Mouse (Mus musculus): ENCODE measurements at regions not wholly inside any gene's neighbourhood (a gene's known extent, or its start where the extent isn't known, plus 50 kb on each side); places are given as distances from the start of the nearest gene placed in this dataset.

DNA sequence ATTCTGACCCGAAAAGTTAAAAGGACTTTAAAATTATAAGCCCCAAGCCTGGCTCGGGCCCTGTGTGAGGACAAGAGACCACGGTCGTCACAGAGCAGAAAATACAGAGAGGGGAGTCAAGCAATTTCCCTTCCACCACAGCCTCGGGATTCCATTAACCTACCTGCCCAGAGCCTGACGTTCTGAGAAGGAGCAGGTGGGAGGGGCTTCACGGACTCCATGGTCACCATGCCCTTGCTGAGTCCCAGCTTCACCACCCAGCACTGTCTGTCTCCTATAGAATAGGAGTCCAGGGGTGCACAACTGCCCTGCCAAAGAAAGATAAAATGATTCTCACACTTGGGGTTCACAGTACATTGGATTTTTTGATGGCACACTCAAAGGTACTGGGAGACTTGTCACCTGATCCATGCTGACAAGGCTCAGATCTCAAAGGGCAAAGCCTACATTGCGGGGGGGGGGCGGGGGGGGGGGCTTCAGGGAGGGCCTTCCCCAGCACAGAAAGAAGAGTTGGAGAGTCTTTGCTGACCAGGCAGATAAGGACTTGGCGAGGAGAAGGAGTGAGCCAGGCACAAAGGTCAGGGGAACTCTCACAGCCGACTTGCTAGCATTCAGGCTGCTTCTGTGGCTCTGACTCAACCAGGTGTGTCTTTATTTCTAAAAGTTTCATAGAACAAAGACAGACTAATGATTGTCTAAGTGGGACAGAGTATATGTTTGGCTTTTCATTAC is 166.1 kb downstream of the Ptpru start:
- peak overlapping the region; percentile 59 for H3K4me2 ChIP-seq (replicated peaks; ENCODE audit: low read depth)
- peak overlapping the region; percentile 35 for H3K9ac ChIP-seq (ENCODE audit: low read depth, low read length)
- TF ChIP-seq CTCF (IDR thresholded peaks at IDR 0.05; ENCODE audit: low read depth): no peak
- peak; percentile 70 for ATAC-seq
- WGBS: 27% methylated on average over 11 of the region's 11 CpGs
- no peaks in the 10 kb centered on the region for H3K36me3 ChIP-seq (ENCODE audit: control insufficient read depth, insufficient read depth)
- no peaks in the 10 kb centered on the region for H3K9me3 ChIP-seq (ENCODE audit: control insufficient read depth)
- H3K4me1 ChIP-seq (replicated peaks; ENCODE audit: control insufficient read depth, insufficient read depth, low read length): no peaks in the 10 kb centered on the region
- H3K4me3 ChIP-seq (ENCODE audit: low read depth, low read length): peak overlapping the region; percentile 6
- peak overlapping the region; percentile 74 for H3K27ac ChIP-seq (ENCODE audit: low read depth, low read length)
- no peaks in the 10 kb centered on the region for H3K27me3 ChIP-seq (replicated peaks; ENCODE audit: control insufficient read depth, insufficient read depth, low read length)

DNA sequence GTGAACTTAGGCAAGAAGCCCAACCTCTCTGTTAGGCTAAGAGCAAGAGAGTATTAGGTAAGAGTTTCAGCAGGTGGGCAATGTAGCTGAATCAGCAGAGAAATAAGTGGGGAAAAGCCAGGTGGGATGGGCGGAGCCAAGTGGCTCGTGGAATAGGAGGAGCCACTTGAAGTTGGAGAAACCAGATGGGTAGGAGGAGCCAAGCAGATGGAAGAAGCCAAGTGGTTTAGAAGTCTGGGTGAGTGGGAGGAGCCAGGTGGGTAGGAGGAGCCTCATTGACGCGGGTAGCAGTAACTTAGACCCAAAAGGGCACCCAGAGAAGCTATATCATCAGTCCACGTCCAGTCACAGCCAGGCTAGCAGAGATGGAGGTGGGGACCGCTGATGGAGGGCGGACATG is 160.1 kb downstream of the Ptpru start:
- no peak for TF ChIP-seq CTCF (IDR thresholded peaks at IDR 0.05; ENCODE audit: low read depth)
- no peak overlapping the region for H3K4me3 ChIP-seq (ENCODE audit: low read depth, low read length)
- no peak overlapping the region for H3K9ac ChIP-seq (ENCODE audit: low read depth, low read length)
- no peaks in the 10 kb centered on the region for H3K27me3 ChIP-seq (replicated peaks; ENCODE audit: control insufficient read depth, insufficient read depth, low read length)
- no peaks in the 10 kb centered on the region for H3K36me3 ChIP-seq (ENCODE audit: control insufficient read depth, insufficient read depth)
- WGBS: 84% methylated on average over 7 of the region's 7 CpGs
- H3K4me2 ChIP-seq (replicated peaks; ENCODE audit: low read depth): no peak overlapping the region
- ATAC-seq: no peak
- H3K4me1 ChIP-seq (replicated peaks; ENCODE audit: control insufficient read depth, insufficient read depth, low read length): no peaks in the 10 kb centered on the region
- no peak overlapping the region for H3K27ac ChIP-seq (ENCODE audit: low read depth, low read length)
- no peaks in the 10 kb centered on the region for H3K9me3 ChIP-seq (ENCODE audit: control insufficient read depth)

DNA sequence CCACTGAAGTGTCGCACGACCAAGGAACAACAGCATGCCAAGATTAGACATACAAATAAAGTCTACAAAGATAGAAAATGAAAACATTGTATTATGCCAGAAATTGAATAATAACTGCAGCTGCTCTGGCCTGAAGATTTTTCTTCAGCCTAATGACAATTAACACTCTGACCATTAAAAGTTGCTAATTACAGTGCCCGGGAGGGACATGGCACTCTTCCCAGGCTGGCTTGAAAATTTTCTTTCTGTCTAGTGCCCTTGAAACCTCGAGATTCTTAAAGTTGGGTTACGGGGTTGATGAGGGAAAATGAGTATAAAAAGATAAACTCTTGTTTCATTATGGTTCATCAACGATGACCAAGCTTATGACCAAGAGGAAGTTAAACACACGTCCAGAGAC is 154.9 kb downstream of the Ptpru start:
- Histone ChIP-seq H3K4me1 (replicated peaks; ENCODE audit: control insufficient read depth, insufficient read depth, low read length) (0 out of 2 replicates have a peak, but pooled peaks cover 3% of the 10 kb centered on the region), H3K9ac (ENCODE audit: low read depth, low read length) (no peak overlapping the region), H3K27ac (ENCODE audit: low read depth, low read length) (no peak overlapping the region), H3K4me3 (ENCODE audit: low read depth, low read length) (no peak overlapping the region), H3K36me3 (ENCODE audit: control insufficient read depth, insufficient read depth) (no peaks in the 10 kb centered on the region), H3K9me3 (ENCODE audit: control insufficient read depth) (no peaks in the 10 kb centered on the region), H3K27me3 (replicated peaks; ENCODE audit: control insufficient read depth, insufficient read depth, low read length) (no peaks in the 10 kb centered on the region), H3K4me2 (replicated peaks; ENCODE audit: low read depth) (no peak overlapping the region)
- no peak for TF ChIP-seq CTCF (IDR thresholded peaks at IDR 0.05; ENCODE audit: low read depth)
- ATAC-seq: no peak
- 60% methylated on average over 7 of the region's 7 CpGs for WGBS

DNA sequence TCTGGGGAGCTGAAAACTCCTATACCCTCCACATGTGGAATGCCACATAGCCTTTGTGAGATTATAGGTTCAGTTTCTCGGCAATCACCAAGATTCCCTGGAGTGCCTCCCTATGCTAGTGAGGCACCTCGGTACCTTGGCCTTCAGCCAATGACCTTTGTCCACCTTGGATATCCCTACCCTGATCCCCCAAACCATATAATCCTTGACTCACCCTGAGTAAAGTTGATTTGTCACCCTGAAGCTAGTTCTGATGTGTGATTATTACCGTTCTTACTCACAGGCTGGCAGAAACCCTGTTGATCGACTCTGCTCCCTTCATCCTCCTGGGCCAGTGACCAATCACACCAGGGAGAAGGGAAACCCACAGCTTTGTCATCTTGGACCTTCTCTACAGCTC is 152.5 kb downstream of the Ptpru start:
- Histone ChIP-seq H3K9me3 (ENCODE audit: control insufficient read depth) (no peaks in the 10 kb centered on the region), H3K9ac (ENCODE audit: low read depth, low read length) (no peak overlapping the region), H3K4me3 (ENCODE audit: low read depth, low read length) (no peak overlapping the region), H3K4me1 (replicated peaks; ENCODE audit: control insufficient read depth, insufficient read depth, low read length) (0 out of 2 replicates have a peak, but pooled peaks cover 3% of the 10 kb centered on the region), H3K4me2 (replicated peaks; ENCODE audit: low read depth) (no peak overlapping the region), H3K27ac (ENCODE audit: low read depth, low read length) (peak overlapping the region; percentile 60; the same call in 1 of the 2 replicates), H3K27me3 (replicated peaks; ENCODE audit: control insufficient read depth, insufficient read depth, low read length) (no peaks in the 10 kb centered on the region), H3K36me3 (ENCODE audit: control insufficient read depth, insufficient read depth) (no peaks in the 10 kb centered on the region)
- no peak for TF ChIP-seq CTCF (IDR thresholded peaks at IDR 0.05; ENCODE audit: low read depth)
- WGBS: 50% methylated on average over 4 of the region's 4 CpGs
- ATAC-seq: peak; percentile 81

DNA sequence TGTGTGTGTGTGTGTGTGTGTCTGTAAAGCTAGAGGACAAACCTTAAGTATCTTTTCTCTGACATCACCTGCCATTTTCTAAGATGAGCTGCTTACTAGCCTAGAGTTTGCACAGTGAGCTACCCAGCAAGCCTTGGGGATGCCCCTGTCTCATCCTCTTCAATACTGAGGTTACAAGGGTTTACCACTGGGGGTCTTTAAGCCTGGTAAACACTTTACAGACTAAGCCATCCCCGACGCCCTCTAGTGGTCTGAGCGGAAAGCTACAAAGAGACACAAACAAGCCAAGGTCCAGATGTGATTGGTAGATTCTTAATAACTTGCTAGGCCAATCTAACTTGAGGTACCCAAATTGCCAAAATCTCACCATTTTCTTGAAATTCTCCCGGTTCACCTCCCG is 143.9 kb downstream of the Ptpru start:
- Histone ChIP-seq H3K27ac (ENCODE audit: low read depth, low read length) (no peak overlapping the region), H3K4me1 (replicated peaks; ENCODE audit: control insufficient read depth, insufficient read depth, low read length) (no peaks in the 10 kb centered on the region), H3K9ac (ENCODE audit: low read depth, low read length) (no peak overlapping the region), H3K4me3 (ENCODE audit: low read depth, low read length) (no peak overlapping the region), H3K4me2 (replicated peaks; ENCODE audit: low read depth) (no peak overlapping the region), H3K27me3 (replicated peaks; ENCODE audit: control insufficient read depth, insufficient read depth, low read length) (no peaks in the 10 kb centered on the region), H3K36me3 (ENCODE audit: control insufficient read depth, insufficient read depth) (no peaks in the 10 kb centered on the region), H3K9me3 (ENCODE audit: control insufficient read depth) (no peaks in the 10 kb centered on the region)
- peak; percentile 73 for TF ChIP-seq CTCF (IDR thresholded peaks at IDR 0.05; ENCODE audit: low read depth)
- WGBS: 9% methylated on average over 5 of the region's 5 CpGs
- no peak for ATAC-seq

DNA sequence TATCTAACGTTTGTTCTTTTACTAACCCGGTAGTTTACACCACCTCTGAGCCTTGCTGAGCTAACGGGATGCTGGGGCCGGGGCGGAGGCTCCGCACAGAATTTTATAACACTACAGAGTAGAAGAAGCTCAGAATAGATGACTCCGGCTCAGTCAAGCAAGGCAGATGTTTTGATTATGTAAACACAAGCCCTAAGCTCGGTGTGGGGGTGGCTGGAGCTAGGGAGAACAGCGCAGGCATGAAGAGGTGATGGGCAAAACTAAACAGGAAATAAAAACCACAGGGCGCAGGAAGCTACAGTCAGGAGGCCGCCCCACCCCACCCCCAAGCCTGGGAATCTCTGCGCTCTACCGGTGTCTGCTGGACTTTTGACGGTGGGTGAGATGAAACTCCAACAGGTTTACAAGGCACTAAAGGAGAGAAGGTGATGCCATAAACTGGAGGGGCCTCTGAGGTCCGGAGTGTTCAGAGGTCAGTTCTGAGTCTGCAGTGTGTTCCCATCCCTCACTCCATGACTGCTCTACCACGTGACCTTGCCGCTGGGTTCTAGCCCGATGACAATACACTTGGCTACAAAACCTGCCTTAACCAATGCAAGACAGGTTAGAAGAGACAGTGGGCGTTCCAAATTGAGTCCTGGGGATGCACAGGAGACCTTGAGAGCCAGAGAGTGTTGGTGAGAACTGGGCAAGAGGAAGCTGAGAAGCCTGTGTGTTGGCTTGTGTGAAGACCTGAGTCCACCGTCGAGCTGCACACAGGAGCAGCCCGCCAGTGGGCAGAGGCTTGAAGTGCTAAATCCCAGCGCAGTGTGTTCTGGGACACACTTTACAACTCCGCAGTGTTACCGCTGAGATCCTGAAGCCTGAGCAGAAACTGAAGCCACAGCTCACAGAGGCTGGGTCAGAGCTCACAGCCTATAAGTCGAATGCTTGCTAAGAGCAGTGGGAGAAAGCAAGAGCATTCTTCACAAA is 141.9 kb downstream of the Ptpru start:
- Histone ChIP-seq H3K9me3 (ENCODE audit: control insufficient read depth) (no peaks in the 10 kb centered on the region), H3K36me3 (ENCODE audit: control insufficient read depth, insufficient read depth) (no peaks in the 10 kb centered on the region), H3K4me1 (replicated peaks; ENCODE audit: control insufficient read depth, insufficient read depth, low read length) (no peaks in the 10 kb centered on the region), H3K27ac (ENCODE audit: low read depth, low read length) (peak overlapping the region; percentile 88), H3K4me2 (replicated peaks; ENCODE audit: low read depth) (peak overlapping the region; percentile 44), H3K4me3 (ENCODE audit: low read depth, low read length) (no peak overlapping the region), H3K9ac (ENCODE audit: low read depth, low read length) (no peak overlapping the region), H3K27me3 (replicated peaks; ENCODE audit: control insufficient read depth, insufficient read depth, low read length) (no peaks in the 10 kb centered on the region)
- WGBS: 25% methylated on average over 26 of the region's 26 CpGs
- peak; percentile 90 for ATAC-seq
- TF ChIP-seq CTCF (IDR thresholded peaks at IDR 0.05; ENCODE audit: low read depth): no peak

All from intestine, postnatal 0 days (tissue).